Mouse (Mus musculus) small intestine, adult 2 months (tissue): Measurements from ENCODE around the gene Tnip2. TPM values are rescaled to one million over a fixed set of nuclear protein-coding genes. Genes with fewer than 3 reads are reported as not detected.

Source experiments
- H3K27ac ChIP-seq: fragments of 200-500 bp; 2 replicates; pipeline ENCODE4 v1.5.1; 2012; ENCODE audit warnings: low read depth, low read length, control low read depth, inconsistent platforms; ENCODE audit not compliant: insufficient read depth
- H3K27me3 ChIP-seq: fragments of 200-500 bp; 2 replicates; pipeline ENCODE4 v1.6.1; 2012; ENCODE audit warnings: mild to moderate bottlenecking, moderate library complexity, low read length, inconsistent platforms; ENCODE audit not compliant: control insufficient read depth, insufficient read depth
- H3K36me3 ChIP-seq: fragments of 200-500 bp; 2 replicates; pipeline ENCODE4 v1.6.1; 2012; ENCODE audit warnings: mild to moderate bottlenecking, low read length, control low read depth, inconsistent platforms; ENCODE audit not compliant: control insufficient read depth, insufficient read depth
- H3K4me1 ChIP-seq: fragments of 200-500 bp; 2 replicates; pipeline ENCODE4 v1.6.1; 2012; ENCODE audit warnings: low read length, inconsistent platforms, mixed read lengths; ENCODE audit not compliant: control insufficient read depth, insufficient read depth, insufficient read length
- H3K4me3 ChIP-seq: fragments of 200-500 bp; 2 replicates; pipeline ENCODE4 v1.5.1; 2012; ENCODE audit warnings: low read depth, mild to moderate bottlenecking, control low read depth, inconsistent platforms, low read length, moderate library complexity
- CTCF ChIP-seq: fragments of 200-500 bp; IDR thresholded peaks from 2 replicates; pipeline ENCODE4 v1.5.1; 2012; ENCODE audit warnings: low read depth, mild to moderate bottlenecking, control low read depth, inconsistent platforms, low read length, moderate library complexity, mixed read lengths; ENCODE audit not compliant: insufficient replicate concordance, insufficient read length; ENCODE audit errors: extremely low read depth
- POLR2A ChIP-seq: fragments of 200-500 bp; IDR thresholded peaks from 2 replicates; pipeline ENCODE4 v1.6.1; 2012; ENCODE audit warnings: low read depth, mild to moderate bottlenecking, control low read depth, inconsistent platforms, low read length, moderate library complexity
- whole genome bisulfite sequencing: fragments of 180-500 bp; shearing (Covaris S2); methylation state at CpG from one replicate; pipeline ENCODE4 v1.1.7; 2018; 5-methylcytosine and 5-hydroxymethylcytosine counted together
- polyA plus RNA-seq: library from polyadenylated mRNA; depleted of rRNA; stranded (reverse); fragments of >200 nt; gene quantifications from 2 replicates; pipeline ENCODE4 v1.2.3, GENCODE M21; 2012

The Tnip2 gene
- polyA plus RNA-seq, 1 experiment = 13.8 TPM

GRCm38 (mm10) chr5:34488741-34489417 is 24.9 kb downstream of the Tnip2 start:
- H3K27ac ChIP-seq = no peak overlapping the region
- H3K27me3 ChIP-seq = no peaks in the 10 kb centered on the region
- no peaks in the 10 kb centered on the region for H3K4me1 ChIP-seq
- peaks cover 6% of the 10 kb centered on the region; the same call in 1 of the 2 replicates for H3K36me3 ChIP-seq
- TF ChIP-seq CTCF (no peak), POLR2A (no peak)
- WGBS = 79% methylated on average over 6 of the region's 6 CpGs
- no peak overlapping the region for H3K4me3 ChIP-seq

- 62% methylated on average over 6 of the region's 6 CpGs for WGBS
- H3K4me3 ChIP-seq = no peak overlapping the region
- H3K27me3 ChIP-seq = no peaks in the 10 kb centered on the region
- no peaks in the 10 kb centered on the region for H3K4me1 ChIP-seq
- no peak for TF ChIP-seq POLR2A
- TF ChIP-seq CTCF = no peak
- peaks cover 6% of the 10 kb centered on the region; the same call in 1 of the 2 replicates for H3K36me3 ChIP-seq
- no peak overlapping the region for H3K27ac ChIP-seq
Observed at GRCm38 (mm10) chr5:34487320-34488090, 26.3 kb downstream of the Tnip2 start.

DNA sequence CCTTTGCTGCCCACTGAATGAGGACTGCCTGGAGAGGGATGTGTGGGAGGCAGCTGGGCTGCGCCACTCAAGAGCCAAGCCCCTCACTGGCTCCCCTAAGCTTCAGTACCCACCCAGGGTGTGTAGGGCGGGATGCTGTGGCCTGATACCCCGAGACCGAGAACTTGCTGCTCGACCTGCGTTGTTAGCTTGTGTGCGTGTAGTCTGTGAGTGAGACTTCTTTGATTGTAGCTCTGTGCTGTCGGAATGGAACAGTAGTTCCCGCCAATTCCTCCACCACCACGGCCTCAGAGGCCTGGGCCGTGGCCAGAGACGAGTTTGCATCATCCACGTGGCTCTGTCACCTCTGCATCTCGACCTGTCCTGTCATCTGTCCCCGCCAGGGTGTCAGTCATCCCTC is 28.1 kb downstream of the Tnip2 start:
- H3K4me1 ChIP-seq = no peaks in the 10 kb centered on the region
- no peak for TF ChIP-seq POLR2A
- no peak for TF ChIP-seq CTCF
- WGBS = 89% methylated on average over 15 of the region's 15 CpGs
- peaks cover 8% of the 10 kb centered on the region; the same call in 1 of the 2 replicates for H3K36me3 ChIP-seq
- no peak overlapping the region for H3K27ac ChIP-seq
- no peaks in the 10 kb centered on the region for H3K27me3 ChIP-seq
- no peak overlapping the region for H3K4me3 ChIP-seq

- H3K27me3 ChIP-seq = no peaks in the 10 kb centered on the region
- WGBS = 79% methylated on average over 3 of the region's 3 CpGs
- no peaks in the 10 kb centered on the region for H3K4me1 ChIP-seq
- no peak for TF ChIP-seq CTCF
- TF ChIP-seq POLR2A = no peak
- H3K4me3 ChIP-seq = no peak overlapping the region
- peaks cover 25% of the 10 kb centered on the region for H3K36me3 ChIP-seq
- no peak overlapping the region for H3K27ac ChIP-seq
Observed at GRCm38 (mm10) chr5:34480926-34481325, 32.9 kb downstream of the Tnip2 start.

- Histone ChIP-seq H3K4me3 (no peak overlapping the region), H3K27ac (no peak overlapping the region), H3K27me3 (no peaks in the 10 kb centered on the region), H3K4me1 (no peaks in the 10 kb centered on the region), H3K36me3 (peaks cover 48% of the 10 kb centered on the region)
- 98% methylated on average over 2 of the region's 2 CpGs for WGBS
- no peak for TF ChIP-seq POLR2A
- no peak for TF ChIP-seq CTCF
Observed at GRCm38 (mm10) chr5:34468039-34468775, 45.6 kb downstream of the Tnip2 start.

DNA sequence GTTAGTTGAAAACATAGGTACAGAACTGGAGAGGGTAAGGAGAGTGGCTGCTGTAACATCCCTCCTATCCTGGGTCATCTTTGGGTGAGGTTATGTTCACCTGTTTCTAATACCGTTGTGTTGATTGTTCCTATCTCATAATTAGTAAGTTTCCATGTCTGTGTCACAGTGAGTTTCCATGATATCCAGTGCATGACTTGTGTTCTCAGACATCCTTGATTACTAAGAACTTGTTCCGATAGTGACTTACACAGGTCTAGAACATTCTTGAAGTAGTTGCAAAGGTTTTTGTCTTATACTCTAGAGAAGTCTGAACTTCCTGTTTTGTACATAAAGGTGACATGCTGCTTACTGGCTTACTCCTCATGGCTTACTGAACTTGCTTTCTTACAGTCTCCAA is 47.1 kb downstream of the Tnip2 start:
- no peak overlapping the region for H3K4me3 ChIP-seq
- no peaks in the 10 kb centered on the region for H3K4me1 ChIP-seq
- H3K36me3 ChIP-seq = peaks cover 46% of the 10 kb centered on the region
- H3K27me3 ChIP-seq = no peaks in the 10 kb centered on the region
- no peak overlapping the region for H3K27ac ChIP-seq
- TF ChIP-seq CTCF (no peak), POLR2A (no peak)
- 90% methylated on average over 2 of the region's 2 CpGs for WGBS

GRCm38 (mm10) chr5:34466079-34466478 is 47.7 kb downstream of the Tnip2 start:
- WGBS = 84% methylated on average over 1 of the region's 1 CpGs
- no peaks in the 10 kb centered on the region for H3K27me3 ChIP-seq
- no peak overlapping the region for H3K4me3 ChIP-seq
- H3K4me1 ChIP-seq = no peaks in the 10 kb centered on the region
- H3K27ac ChIP-seq = no peak overlapping the region
- no peak for TF ChIP-seq CTCF
- TF ChIP-seq POLR2A = no peak
- peaks cover 50% of the 10 kb centered on the region for H3K36me3 ChIP-seq
